Mouse (Mus musculus) lung, adult 2 months (tissue): ENCODE measurements around the gene Cntnap2. TPM values are rescaled to one million over a fixed set of nuclear protein-coding genes. Genes with fewer than 3 reads are reported as not detected.

ENCODE experiments used
- DNase-seq: peaks from one replicate; pipeline ENCODE4 v3.0.0; 2022
- H3K4me1 ChIP-seq: fragments of 200-500 bp; 2 replicates; pipeline ENCODE4 v1.6.1; 2011; ENCODE audit warnings: low read length; ENCODE audit not compliant: control insufficient read depth, insufficient read depth
- H3K4me3 ChIP-seq: fragments of 200-500 bp; replicated peaks from 2 replicates; pipeline ENCODE3; 2011; ENCODE audit warnings: low read depth, mild to moderate bottlenecking, control low read depth, low read length; ENCODE audit errors: extremely low read depth
- CTCF ChIP-seq: fragments of 200-500 bp; IDR thresholded peaks from 2 replicates; pipeline ENCODE4 v1.5.1; 2011; ENCODE audit warnings: mild to moderate bottlenecking, low read length, control low read depth; ENCODE audit not compliant: insufficient read depth
- POLR2A ChIP-seq: fragments of 200-500 bp; IDR thresholded peaks from 2 replicates; pipeline ENCODE4 v1.6.1; 2011; ENCODE audit warnings: low read depth, mild to moderate bottlenecking, control low read depth, low read length, borderline replicate concordance; ENCODE audit errors: extremely low read depth
- WGBS: fragments of 180-500 bp; shearing (Covaris S2); methylation state at CpG from one replicate; pipeline ENCODE4 v1.1.7; 2018; 5-methylcytosine and 5-hydroxymethylcytosine counted together
- polyA plus RNA-seq: library from polyadenylated mRNA; depleted of rRNA; stranded (reverse); fragments of >200 nt; gene quantifications from 2 replicates; pipeline ENCODE4 v1.2.3, GENCODE M21; 2012

Cntnap2 gene
- polyA plus RNA-seq, 1 experiment, result not detected

DNA sequence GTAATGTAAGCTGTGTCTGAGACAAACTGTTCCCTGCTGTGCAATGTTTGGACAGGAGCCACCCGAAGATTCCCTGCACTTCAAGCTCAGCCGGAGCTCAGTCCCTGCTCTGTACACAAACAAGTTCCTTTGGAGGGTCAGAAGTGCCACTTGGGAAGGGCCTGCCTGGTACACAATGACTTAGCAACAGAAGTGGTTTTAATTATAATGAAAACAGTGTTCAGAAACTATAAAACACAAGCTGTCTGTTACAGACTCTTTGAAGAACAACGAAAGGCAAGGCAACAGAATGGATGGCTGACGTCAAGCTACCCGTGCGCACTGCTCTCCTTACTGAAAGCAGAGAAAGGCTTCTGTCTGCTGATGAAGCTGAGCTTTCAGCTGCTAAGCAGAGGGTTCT is 2259.5 kb downstream of the Cntnap2 start:
- DNase-seq, result peak; percentile 51
- Histone ChIP-seq H3K4me3 (peak overlapping the region; percentile 6), H3K4me1 (peaks cover 4% of the 10 kb centered on the region)
- WGBS, result 20% methylated on average over 6 of the region's 6 CpGs
- TF ChIP-seq CTCF, result no peak
- TF ChIP-seq POLR2A, result no peak

- Histone ChIP-seq H3K4me3 (no peak overlapping the region), H3K4me1 (peaks cover 4% of the 10 kb centered on the region)
- TF ChIP-seq CTCF (no peak), POLR2A (no peak)
- WGBS, result 42% methylated on average over 5 of the region's 5 CpGs
- DNase-seq, result no peak
These were observed 2260.3 kb downstream of the Cntnap2 start for GRCm38 (mm10) chr6:47319309-47319983.

DNA sequence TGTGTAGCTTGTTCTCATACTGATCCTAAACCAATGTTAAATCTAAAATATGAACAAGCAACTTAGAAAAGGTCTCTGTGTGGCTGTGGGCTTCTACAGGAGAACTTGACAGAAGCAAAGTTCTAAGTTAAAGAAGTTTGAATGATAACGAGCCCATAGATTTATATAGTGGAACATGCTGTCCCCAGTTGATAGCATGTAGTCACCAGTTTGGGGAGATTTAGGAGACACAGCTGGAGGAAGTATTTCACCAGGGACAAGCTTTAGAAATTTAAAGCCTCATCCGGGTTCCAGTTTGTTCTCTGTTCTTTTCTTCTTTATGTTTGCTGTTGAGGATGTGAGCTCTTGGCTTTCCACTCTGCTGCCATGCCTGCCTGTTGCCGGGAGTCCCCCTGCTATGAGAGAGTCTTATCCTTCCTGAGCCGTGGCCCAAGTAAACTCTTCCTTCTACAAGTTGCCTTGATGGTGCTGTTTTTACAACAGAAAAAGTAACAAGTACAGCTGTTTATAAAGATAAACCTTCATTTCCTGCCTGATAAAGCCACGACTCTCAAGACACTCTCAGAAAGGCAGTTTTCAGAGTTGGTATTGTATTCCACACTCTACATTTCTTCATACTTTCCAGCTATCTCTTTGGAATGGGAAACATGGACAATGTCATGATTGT is 2264.1 kb downstream of the Cntnap2 start:
- Histone ChIP-seq H3K4me3 (no peak overlapping the region), H3K4me1 (peaks cover 6% of the 10 kb centered on the region)
- 30% methylated on average over 5 of the region's 5 CpGs for WGBS
- TF ChIP-seq CTCF (no peak), POLR2A (no peak)
- DNase-seq, result no peak

GRCm38 (mm10) chr6:47323886-47324285 is 2264.7 kb downstream of the Cntnap2 start:
- TF ChIP-seq POLR2A (no peak), CTCF (no peak)

DNA sequence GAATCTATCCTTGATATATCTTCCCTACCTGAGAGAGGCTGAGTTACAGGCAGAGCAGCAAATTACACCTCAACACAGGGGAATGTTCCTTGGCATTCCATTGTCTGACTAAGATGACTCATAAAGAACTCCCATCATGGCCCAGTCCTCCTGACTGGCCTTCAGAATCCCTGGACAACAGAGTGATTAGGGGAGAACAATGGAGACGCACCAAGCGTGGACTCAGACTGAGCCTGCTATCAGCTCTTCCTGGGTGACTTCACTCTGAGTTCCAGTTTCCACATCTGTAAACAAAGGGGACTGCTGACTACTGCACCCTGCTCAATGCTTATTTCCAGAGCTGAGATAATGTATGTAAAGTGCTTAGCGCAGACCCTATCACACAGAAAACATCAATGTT is 2269.1 kb downstream of the Cntnap2 start:
- TF ChIP-seq CTCF (no peak), POLR2A (no peak)
- 62% methylated on average over 3 of the region's 3 CpGs for WGBS
- no peak for DNase-seq
- Histone ChIP-seq H3K4me1 (peaks cover 4% of the 10 kb centered on the region; the same call in 1 of the 2 replicates), H3K4me3 (no peak overlapping the region)

More at GRCm38 (mm10) chr6:47323886-47324285, 2264.7 kb downstream of the Cntnap2 start:
- Histone ChIP-seq H3K4me1 (peaks cover 8% of the 10 kb centered on the region), H3K4me3 (no peak overlapping the region)
- no peak for DNase-seq
- WGBS, result 58% methylated on average over 5 of the region's 5 CpGs

GRCm38 (mm10) chr6:47329212-47329611 is 2270.1 kb downstream of the Cntnap2 start:
- TF ChIP-seq POLR2A (no peak), CTCF (no peak)
- WGBS, result 23% methylated on average over 4 of the region's 4 CpGs
- Histone ChIP-seq H3K4me3 (no peak overlapping the region), H3K4me1 (peaks cover 4% of the 10 kb centered on the region; the same call in 1 of the 2 replicates)
- DNase-seq, result no peak

DNA sequence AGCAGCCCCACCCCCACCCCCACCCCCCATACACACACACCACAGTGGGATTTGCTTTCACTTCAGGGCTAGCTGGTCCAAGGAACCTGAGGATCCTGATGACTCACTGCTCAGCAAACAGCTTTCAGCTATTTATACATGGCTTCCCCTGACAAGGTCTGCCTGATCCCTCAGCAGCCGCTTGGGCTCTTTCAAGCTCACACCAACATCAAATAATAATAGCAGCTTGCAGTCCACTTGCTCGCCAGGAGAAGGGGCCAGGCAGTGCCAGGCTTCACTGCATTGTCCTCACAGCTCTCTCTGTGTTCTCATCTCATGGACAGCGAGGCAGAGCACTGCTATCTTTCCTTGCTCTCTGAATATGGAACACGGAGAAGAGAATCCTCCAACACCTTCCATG is 2273.9 kb downstream of the Cntnap2 start:
- no peak overlapping the region for H3K4me3 ChIP-seq
- no peak for DNase-seq
- 35% methylated on average over 4 of the region's 4 CpGs for WGBS
- TF ChIP-seq CTCF, result no peak
- peaks cover 4% of the 10 kb centered on the region; the same call in 1 of the 2 replicates for H3K4me1 ChIP-seq

DNA sequence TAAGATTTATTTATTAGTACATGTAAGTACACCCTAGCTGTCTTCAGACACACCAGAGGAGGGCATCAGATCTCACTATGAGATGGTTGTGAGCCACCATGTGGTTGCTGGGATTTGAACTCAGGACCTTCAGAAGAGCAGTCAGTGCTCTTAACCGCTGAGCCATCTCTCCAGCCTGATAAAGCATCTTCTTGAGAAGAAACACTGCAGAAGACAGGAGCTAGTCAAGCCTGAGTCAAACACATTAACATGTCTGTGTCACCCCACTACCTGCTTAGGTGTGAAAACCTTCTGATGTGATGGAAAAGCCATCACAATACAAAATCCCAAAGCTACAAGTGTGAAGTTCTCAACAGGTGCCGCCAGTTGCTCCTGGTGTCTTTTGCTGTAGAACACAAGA is 2275.2 kb downstream of the Cntnap2 start:
- 92% methylated on average over 2 of the region's 2 CpGs for whole genome bisulfite sequencing
- DNase-seq, result no peak
- Histone ChIP-seq H3K4me1 (no peaks in the 10 kb centered on the region), H3K4me3 (no peak overlapping the region)
- TF ChIP-seq CTCF (no peak), POLR2A (no peak)

- no peak for DNase-seq
- TF ChIP-seq POLR2A, result no peak
- WGBS, result 64% methylated on average over 4 of the region's 4 CpGs
These were observed 2278.1 kb downstream of the Cntnap2 start for GRCm38 (mm10) chr6:47337300-47337699.

GRCm38 (mm10) chr6:47338113-47338512 is 2279.0 kb downstream of the Cntnap2 start:
- TF ChIP-seq POLR2A, result no peak
- TF ChIP-seq CTCF, result no peak
- WGBS, result 35% methylated on average over 6 of the region's 6 CpGs

More at GRCm38 (mm10) chr6:47337300-47337699, 2278.1 kb downstream of the Cntnap2 start:
- Histone ChIP-seq H3K4me1 (no peaks in the 10 kb centered on the region), H3K4me3 (no peak overlapping the region)

More at GRCm38 (mm10) chr6:47338113-47338512, 2279.0 kb downstream of the Cntnap2 start:
- Histone ChIP-seq H3K4me1 (no peaks in the 10 kb centered on the region), H3K4me3 (no peak overlapping the region)
- DNase-seq, result no peak
